Mouse (Mus musculus) layer of hippocampus, postnatal 14 days (tissue): ENCODE results near the gene Zbtb42. TPM values are rescaled to one million over a fixed set of nuclear protein-coding genes. Genes with fewer than 3 reads are reported as not detected.

Experiments used
- DNase-seq, 2 experiments: peaks; one replicate each; pipeline ENCODE4 v3.0.0; 2021 to 2022; ENCODE audit warnings: low spot score in 2 of 2, mixed read lengths in 1 of 2
- total RNA-seq, 2 experiments: library from RNA; stranded (reverse); gene quantifications; 2 replicates each; pipeline ENCODE4 v1.2.3; 2021

Gene Zbtb42
- total RNA-seq, 2 experiments from 2014 or later, result 0.43 to 0.55 TPM

DNA sequence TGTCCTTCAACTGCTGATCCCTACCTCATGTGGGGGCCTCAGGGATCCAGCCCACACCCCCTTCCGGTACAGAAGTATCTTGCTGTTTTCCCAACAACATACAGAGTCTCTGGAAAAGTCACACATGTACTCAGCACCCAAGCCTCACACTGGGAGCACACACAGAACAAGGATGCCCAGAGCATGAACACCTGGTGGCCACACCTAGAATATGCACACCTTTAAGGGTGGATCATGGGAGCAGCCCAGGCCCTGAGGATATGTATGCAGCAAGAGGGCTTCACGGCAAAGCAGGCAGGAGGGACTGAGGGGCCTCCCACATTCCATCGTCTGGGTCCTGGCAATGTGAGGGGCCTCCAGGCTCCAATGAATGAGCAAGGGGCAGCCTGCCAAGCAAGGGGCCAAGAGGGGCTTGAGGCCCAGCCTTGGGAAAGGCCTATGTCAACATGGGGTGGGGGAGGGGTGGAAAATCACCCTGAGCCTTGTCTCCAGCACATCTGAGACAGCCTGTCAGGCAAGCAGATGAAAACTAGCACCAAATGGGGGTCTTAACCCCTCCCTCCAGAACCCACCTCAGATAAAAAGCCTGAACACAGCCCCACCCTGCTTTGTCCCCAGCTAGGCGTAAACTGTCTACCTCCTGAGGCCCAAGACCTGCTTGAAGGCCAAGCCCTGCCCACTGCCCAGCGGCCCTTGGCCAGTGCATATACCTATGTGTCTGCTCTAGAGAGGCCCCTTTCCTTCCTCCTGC, 17.9 kb upstream of the Zbtb42 start:
- DNase-seq, result no peak

DNA sequence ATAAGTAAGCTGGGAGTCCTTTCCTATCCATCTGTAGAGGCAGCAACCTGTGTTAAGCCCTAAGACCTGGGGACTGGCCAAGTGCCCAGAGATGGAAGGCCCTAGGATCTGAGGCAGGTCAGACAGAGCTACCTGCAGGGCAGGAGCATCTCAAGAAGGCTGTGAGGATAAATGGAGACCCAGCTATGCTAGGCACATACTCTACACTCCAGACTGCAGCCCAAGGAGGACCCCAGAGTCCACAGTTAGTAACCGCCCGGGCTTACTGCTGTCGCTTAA, 17.4 kb upstream of the Zbtb42 start:
- no peak for DNase-seq

DNA sequence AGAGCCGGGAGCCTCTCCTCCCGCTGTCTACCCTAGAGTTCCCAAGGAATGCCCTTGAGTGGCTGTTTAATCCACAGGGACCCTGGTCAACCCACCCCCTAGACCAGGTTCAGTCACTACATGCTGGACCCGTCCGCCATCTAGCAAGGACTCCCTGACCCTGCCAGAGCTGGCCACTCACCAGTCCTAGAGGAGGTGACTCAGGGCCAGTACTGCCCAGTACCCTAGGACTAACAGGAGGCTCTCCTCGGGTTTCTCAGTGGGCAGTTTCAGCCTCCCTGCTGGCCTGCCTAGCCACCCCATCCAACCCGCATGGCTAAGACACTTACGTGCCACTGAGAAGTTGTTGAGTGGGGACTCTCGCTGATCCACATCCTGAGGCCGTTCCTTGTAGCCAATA, 16.8 kb upstream of the Zbtb42 start:
- no peak for DNase-seq

DNA sequence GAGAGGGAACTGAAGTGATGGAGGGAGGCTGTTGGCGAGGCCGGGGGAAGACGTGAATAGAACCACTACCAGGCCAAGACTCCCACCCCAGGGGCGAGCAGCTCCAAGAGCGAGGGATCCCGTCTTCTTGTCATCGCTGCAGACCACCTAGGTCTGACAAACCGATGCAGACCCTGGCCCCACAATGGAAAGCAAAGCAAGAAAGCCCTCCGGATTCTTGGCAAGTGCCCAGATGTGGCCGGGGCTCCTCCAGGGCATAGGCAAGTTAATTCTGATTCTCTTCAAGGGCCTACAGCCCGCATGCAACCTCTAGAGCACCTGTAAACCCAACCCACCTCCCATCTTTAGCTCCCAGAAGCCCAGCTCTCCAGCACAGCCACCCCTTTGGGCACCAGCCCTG, 15.3 kb upstream of the Zbtb42 start:
- DNase-seq, result no peak

DNA sequence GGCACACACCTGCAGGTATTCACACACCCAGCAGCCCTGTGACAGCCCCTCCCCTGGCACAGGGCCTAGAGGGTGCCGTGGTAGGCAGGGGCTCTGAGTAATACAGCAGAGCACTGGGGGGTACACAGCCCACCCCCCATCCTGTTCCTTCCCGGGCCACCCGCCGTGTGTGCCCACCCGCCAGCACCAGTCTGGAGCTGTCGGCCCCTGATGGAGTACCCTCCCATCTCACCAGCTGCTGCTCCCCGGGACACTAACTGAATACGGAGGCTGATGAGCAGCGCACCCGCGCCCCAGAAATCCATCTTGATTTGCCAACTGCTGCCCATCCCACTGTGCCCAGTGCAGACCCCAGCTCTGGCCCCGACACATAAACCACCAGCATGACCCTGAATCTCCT, 14.9 kb upstream of the Zbtb42 start:
- DNase-seq, result no peak

DNA sequence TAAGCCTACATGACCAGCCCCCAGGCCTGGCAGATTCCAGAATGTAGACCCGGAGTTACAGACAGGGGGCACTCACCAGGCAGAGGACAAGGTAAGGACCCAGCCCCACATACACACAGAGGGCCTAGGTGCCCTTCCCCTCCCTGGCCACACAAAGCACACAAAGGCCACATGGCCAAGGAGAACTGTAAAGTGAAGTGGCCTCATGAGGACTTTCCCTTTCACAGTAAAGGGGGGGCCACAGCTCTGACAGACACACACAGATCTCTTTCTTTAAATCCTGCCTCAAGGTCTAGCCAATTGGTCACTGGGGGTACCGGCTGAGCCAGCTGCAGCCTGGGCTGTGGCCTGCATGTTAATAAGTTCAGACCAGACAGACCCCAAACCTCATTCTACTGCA, 14.5 kb upstream of the Zbtb42 start:
- no peak for DNase-seq

DNA sequence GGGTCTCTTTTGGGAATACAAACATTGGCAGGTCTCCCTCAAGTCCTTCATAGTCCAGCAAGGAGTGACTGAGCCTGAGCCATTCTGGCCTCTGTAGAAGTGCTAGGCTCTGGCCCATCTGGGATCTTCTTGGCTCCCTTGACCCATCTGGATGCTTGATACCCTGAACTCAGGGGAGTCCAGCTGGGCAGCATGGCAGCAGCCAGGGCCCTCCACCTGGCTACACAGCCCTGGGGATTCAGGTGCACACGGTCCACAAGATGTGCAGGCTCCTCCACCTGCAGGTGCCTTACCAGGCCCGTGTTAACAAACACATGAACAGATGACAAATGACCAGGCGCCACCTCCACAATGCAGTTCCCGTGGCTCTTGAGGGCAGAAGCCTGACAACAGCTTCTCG, 14.0 kb upstream of the Zbtb42 start:
- no peak for DNase-seq

DNA sequence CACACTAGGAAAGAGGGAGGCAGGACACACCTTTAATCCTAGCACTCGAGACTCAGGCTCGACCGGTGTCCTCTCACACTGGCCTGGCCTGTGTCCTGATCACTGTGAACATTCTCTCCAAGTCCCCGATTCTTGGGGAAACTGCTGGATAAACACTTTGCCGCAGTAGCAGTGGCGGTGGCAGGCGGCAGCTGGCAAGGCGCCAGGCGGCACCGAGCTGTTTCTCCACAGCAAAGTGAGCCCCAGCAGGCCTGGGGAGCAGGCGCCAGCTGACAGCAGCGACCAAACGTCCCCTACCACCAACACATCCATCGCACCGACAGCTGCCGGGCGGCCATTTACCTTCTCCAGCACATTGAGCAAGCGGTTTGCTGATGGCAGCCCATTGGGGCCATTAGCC, 13.2 kb upstream of the Zbtb42 start:
- DNase-seq, result peak; percentile 77 to 83

DNA sequence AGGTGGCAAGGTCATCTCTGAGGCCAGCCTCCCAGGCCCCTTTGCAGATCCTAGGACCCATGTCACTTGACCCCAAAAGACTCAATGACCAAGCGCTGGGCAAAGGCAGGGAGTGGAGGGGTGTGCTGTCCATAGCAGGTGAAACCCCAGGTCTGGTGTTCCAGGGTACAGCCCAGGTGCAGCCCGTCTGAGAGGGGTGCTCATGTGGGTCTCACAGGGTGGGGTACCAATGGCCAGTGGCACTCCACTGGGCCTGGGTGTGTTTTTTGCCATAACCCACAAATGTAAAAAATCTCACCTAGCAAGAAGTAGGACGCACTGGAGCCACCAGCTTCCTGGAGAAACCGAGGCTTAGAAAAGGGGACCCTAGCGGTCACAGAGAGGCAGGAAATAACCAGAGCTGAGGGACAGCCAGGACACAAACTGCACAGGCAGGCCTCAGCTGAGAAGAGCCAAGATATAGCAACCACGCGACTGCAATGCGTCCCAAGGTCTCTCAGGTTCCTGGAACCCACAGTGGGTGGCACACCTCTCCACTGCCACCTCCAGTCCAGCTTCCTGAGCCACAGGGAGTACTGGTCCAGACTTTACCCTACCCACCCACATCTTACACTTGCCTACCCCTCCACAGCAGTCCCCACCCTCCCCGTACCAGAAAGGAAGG, 12.6 kb upstream of the Zbtb42 start:
- DNase-seq, result no peak

DNA sequence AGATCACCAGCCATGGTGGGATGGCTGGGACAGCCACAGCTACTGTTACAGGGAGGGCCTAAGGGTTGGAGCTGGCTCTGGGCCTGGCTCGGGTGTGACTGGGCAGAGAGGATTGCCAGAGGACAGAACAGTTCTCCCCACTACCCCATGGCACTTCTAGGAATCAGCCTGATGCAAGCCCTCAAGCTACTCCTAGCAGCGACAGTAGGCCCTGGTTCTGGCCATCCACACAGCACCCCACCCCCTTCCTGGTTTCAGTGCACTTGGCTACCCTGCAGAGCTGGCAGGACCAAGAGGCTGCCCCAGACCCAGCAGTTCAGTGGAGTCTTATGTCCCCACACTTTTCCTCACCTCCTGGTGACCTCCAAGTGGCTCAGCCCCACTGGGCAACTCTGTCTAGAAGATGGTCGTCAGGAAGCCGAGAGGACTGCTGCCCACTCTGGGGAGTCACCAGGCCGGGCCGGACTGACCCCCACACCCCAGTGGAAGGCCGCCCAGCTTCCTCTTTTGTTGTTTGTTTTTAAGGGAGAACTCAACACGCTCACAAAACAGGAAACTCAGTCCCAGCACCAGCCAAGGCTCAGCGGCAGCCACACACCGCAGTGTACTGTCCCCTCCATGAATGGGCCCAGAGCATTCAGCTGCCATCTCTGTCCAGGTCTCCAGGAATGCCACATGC, 10.9 kb upstream of the Zbtb42 start:
- peak in 1 of 2 experiments; percentile 52 for DNase-seq

DNA sequence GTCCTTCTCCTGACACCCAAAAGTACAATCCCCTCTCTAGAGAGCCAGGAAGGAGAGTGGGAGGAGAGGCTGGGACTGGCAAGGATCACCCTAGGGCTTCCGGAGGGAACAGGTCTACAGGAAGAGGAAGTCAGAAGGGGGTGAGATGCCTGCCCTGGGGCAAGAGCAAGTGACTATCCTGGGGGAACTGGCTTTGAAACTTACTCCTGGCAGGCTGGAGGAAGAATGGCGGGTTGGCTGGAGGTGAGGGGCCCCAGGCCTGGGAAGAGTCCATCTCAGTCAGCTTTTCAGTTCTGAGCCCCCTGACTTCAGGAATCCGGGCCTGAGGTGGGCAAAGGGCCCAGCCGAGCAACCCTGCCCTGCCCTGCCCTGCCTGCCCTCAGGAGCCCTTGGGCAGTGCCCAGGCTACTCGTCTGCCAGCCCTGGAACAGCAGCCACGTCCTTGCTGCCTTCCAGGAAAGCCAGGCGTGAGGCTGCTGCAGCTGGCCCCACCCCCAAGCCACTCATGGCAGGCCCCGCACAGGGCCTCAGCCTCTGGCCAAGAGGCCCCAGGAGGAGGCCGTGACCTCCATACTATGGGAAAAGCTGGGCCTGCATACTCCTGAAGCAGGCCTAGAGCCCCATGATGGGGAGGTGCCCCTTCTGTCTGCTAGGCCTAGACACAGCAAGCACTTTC, 7.8 kb upstream of the Zbtb42 start:
- DNase-seq, result no peak

DNA sequence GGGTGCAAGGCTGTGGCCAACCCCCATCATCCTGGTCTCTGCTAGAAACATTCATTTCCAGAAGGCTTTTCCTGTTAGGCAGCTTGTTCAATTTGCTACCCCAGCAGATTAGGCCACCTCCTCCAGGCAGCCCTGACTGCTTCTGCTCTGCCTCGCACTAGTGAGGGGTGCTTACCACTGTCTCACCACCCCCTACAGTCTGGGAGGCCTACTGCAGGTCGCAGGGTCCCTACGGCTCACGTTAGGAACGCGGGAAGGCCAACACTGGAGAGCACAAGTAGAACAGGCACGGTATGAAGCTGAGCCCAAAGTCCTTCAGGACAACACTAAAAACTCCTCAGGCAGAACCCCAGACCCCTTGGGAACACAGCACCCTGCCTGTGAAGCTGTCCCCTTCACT, 6.7 kb upstream of the Zbtb42 start:
- no peak for DNase-seq

DNA sequence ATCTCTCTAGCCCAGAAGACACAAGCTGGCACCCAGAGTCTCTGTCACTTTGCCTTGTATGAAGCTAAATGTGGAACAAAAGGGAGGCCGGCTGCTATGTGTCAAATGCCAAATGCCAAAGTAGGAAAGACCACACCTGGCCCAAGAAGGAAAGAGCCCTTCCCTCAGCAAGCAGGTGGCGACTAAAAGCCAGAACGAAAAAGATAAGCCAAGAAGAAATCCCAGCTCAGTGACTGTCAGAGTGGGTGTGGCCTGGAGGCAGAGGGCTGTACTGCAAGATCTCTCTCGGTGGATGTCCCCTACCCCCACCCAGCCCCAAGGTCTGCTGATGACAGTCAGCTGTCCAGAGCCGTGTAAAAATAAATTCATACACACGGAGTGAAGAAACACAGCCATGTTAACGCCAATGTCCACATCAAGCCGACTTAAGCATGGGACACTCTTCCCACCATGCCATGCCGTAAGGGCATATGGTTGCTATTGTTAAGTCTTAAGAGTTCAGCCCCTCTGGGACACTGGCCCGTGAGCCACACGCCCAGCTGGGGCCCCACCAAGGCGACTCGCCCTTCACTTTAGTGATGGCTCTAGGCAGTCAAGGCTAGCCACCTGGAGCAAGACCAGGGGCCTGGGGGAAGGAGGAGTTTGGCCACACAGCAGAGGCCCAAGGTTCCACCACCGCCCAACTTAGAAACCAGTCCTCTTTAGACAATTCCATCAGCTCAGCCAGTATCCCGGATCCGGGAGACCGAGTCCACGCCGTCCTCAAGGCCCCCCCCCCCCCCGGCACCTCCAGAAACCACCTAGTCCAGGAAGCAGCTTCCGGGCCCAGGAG, 5.7 kb upstream of the Zbtb42 start:
- DNase-seq, result no peak

DNA sequence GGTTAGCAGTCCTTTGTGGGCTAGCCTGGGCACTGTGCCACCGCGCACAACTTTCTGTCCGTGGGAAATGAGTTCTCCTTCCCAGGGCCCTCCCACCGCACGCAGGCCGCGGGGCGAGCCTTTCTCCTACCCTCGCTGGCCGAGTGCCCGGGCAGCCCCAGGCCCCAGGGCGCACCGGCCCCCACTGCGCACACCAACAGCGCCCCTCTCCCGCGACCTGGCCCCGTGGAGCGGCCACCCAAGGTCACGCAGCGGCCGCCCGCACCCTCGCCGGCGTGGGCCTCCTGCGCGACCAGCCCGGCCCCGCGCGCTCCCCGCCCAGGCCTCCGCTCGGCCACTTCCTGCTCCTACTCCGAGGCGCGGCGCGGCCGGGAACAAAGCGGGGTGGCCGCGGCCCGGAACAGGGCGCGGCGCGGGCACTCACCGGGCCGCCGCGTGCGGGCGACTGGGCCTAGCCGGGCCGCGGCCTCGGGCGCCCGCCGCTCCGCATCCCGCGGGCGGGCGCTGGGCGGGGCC, 5.0 kb upstream of the Zbtb42 start:
- peak; percentile 49 for DNase-seq

DNA sequence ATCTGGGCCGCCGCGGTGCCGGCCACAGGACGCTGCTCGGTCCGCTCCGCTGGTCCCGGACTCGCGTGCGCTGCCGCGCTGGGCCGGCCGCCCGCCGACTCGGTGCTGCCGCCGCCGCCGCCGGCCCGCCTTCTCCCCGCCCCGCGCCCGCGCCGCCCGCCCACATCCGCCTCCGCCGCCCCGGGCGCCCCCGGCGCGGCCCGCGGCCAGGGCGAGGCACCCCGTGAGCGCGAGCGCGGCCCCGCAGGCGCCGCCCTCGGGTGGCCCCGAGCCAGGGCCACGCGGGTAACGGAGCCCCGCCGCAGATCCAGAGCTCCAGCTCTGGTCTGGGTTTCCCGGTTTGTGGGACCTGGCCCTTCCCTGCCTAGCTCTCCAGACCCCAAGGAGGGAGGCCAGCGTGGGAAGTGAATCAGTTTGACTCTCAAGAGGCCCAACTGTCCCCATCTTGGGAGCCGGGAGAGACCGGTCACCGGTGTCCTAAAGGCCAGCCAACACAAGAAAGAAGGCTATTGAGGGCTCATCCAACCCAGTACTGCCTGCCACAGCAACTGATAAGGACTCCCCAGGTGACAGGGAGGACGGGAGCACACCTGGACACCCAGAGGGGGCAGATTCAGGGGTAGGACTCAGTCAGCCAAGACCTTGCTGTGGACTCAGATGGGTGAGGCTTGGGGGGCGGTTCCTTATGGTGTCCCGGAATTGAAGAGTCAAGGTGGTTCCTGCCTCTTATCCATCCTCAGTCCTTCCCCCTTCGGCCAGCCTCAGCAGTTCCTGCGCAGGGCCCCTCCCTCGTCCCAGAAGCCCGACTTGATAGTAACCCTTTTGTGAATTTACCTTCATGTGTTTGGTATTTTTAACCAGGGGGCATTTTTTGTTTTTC, 4.3 kb upstream of the Zbtb42 start, which contains the start of gene Akt1:
Gene Akt1 (minus strand): TSS at position 753 of the 880 bp plus-strand sequence.
- DNase-seq, result peak; percentile 45 to 52

DNA sequence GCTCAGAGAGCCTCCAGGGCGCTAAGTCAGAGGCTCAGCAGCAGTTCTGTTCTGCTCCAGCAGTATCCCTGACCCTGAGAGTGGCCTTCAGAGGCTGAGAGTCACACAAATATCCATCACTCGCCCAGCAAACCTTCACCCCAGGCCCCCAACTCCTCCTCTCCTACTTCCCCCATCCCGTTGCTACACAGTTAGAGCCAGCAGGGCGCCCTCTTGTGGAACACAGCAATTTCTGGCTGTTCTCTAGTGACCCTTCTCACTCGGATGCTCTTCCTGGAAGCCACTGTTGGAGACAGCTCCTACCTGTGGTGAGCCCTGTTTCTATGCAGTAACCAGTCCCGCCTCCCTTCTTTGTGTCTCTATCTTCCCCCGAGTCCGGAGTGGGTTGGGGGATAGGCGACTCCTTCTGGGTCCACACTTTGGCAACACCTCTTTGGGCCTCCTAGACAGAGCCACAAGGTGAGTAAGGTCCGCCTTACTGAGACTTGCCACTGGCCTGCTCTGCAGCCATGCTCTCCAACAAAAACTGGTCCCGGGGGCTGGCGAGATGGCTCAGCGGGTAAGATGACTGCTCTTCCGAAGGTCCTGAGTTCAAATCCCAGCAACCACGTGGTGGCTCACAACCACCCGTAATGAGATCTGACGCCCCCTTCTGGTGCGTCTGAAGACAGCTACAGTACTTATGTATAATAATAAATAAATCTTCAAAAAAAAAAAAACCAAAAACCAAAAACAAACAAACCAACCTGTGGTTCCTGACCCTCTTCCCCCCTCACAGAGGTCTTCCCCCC, 3.2 kb upstream of the Zbtb42 start:
- DNase-seq, result peak; percentile 82 to 84

DNA sequence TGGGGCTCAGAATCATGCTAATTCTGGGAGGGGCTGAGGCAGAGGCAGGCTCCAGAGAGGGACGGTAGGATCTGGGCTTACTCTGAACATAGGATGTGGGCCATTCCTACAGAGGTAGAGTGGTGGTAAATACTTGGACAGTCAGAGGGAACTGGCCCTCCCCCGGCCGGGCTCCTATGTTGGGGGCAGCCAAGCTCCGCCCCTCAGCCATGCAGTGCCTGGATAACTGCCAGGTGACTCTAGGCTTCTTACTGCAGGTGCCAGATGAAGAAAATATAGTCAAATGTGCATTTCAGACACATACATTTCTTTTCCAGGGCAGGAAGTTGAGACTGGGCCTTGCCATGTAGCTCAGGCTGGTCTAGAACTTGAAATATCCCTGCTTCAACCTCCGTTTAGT, 1.6 kb upstream of the Zbtb42 start:
- DNase-seq, result no peak

DNA sequence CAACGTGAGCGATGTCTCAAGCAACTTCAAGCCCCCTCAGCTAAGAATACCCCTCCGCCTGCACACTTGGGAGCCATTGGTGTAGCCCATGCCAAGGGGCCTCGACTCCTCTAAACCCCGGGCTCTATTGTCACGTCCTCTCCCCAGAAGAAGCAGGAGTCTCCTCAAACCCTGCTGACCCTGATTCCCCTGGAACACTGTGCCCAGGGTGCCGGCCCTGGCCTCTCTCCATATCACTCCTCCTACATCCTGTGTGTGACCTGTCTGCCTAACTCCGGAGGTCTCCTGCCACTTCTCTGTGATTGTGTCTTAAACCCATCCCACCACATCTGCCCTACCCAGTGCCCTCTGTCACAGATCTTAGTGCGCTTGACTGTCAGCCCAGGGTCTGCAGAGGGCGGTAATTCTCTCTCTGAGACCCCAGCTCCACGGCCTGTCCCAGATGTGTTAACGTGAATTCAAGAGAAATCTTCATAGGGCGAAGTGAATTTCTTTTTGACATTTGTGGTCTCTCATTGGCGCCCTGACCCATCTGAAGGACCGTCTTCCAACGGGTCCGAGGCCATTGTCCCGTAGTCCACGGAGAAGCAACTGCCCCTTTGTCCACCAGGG, 579 bp upstream of the Zbtb42 start:
- DNase-seq, result no peak
